Mouse (Mus musculus) lung, embryonic 14.5 days (tissue): ENCODE measurements around the gene Iqcf6. TPM values are rescaled to one million over a fixed set of nuclear protein-coding genes. Genes with fewer than 3 reads are reported as not detected.

Experiments
- ATAC-seq: fragments of 200-750 bp; cut with Nextera tagmentation; 2 replicates; pipeline ENCODE4 v1.8.0; 2017; ENCODE audit warnings: mild to moderate bottlenecking, moderate TSS enrichment, moderate library complexity; ENCODE audit not compliant: insufficient read depth
- DNase-seq: peaks from one replicate; pipeline ENCODE4 v3.0.0-alpha.2; 2015
- H3K27ac ChIP-seq: fragments of 300-500 bp; sonication (generic); 2 replicates; pipeline ENCODE4 v1.5.1; 2014; ENCODE audit warnings: low read depth, mild to moderate bottlenecking, moderate library complexity
- H3K27me3 ChIP-seq: fragments of 300-500 bp; sonication (generic); 2 replicates; pipeline ENCODE4 v1.6.1; 2014; ENCODE audit warnings: low read length, control low read depth; ENCODE audit not compliant: insufficient read depth
- H3K36me3 ChIP-seq: fragments of 300-500 bp; sonication (generic); 2 replicates; pipeline ENCODE4 v1.6.1; 2014; ENCODE audit warnings: control low read depth; ENCODE audit not compliant: insufficient read depth
- H3K4me1 ChIP-seq: fragments of 300-500 bp; sonication (generic); 2 replicates; pipeline ENCODE4 v1.6.1; 2014; ENCODE audit warnings: antibody characterized with exemption, control low read depth; ENCODE audit not compliant: insufficient read depth
- H3K4me2 ChIP-seq: fragments of 300-500 bp; sonication (generic); 2 replicates; pipeline ENCODE4 v1.6.1; 2014; ENCODE audit warnings: mild to moderate bottlenecking
- H3K4me3 ChIP-seq: fragments of 300-500 bp; sonication (generic); 2 replicates; pipeline ENCODE4 v1.5.1; 2014; ENCODE audit warnings: low read depth, low read length
- H3K9ac ChIP-seq: fragments of 300-500 bp; sonication (generic); 2 replicates; pipeline ENCODE4 v1.6.1; 2014
- H3K9me3 ChIP-seq: fragments of 300-500 bp; sonication (generic); 2 replicates; pipeline ENCODE4 v1.6.1; 2016; ENCODE audit warnings: low read depth, low read length, control low read depth
- CTCF ChIP-seq: IDR thresholded peaks from 2 replicates; pipeline ENCODE4 v1.5.1; 2016; ENCODE audit warnings: antibody characterized with exemption, low read depth
- WGBS: fragments of 180-500 bp; shearing (Covaris S2); extraction: QIAGEN DNeasy Blood & Tissue Kit; methylation state at CpG from one replicate; pipeline ENCODE4 v1.1.7; 2014; 5-methylcytosine and 5-hydroxymethylcytosine counted together
- polyA plus RNA-seq: library from polyadenylated mRNA; unstranded; fragments of >200 nt; fragmentation: Nextera tagmentation; extraction: Ambion mirVana; gene quantifications from 2 replicates; pipeline ENCODE4 v1.2.1, GENCODE M21; 2014

Iqcf6 gene
- polyA plus RNA-seq, 1 experiment from 2014 or later = not detected

DNA sequence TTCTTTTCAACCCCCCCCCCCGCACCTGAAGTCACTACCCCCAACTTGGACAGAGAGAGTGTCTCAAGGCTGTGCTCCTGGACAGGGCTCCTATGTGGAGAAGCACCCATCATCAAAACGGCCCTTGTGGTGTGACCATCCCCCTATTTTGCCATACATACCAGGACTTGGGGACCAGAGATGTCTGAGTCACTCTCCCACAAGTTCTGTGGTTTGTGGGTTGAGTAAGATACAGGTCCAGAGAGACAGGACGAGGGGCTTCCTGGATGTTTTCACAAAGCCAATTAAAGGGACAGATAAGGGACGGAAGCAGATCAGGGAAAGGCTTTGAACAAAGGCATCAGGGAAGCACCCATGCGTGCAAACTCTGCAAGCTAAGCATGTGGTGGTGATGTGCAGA, 15.0 kb downstream of the Iqcf6 start:
- 46% methylated on average over 5 of the region's 5 CpGs for WGBS
- no peak overlapping the region for H3K4me2 ChIP-seq
- no peak overlapping the region for H3K4me3 ChIP-seq
- H3K9me3 ChIP-seq = no peaks in the 10 kb centered on the region
- no peaks in the 10 kb centered on the region for H3K4me1 ChIP-seq
- ATAC-seq = no peak
- no peak overlapping the region for H3K27ac ChIP-seq
- no peaks in the 10 kb centered on the region for H3K27me3 ChIP-seq
- no peak for TF ChIP-seq CTCF
- no peak for DNase-seq
- H3K36me3 ChIP-seq = no peaks in the 10 kb centered on the region
- no peak overlapping the region for H3K9ac ChIP-seq

DNA sequence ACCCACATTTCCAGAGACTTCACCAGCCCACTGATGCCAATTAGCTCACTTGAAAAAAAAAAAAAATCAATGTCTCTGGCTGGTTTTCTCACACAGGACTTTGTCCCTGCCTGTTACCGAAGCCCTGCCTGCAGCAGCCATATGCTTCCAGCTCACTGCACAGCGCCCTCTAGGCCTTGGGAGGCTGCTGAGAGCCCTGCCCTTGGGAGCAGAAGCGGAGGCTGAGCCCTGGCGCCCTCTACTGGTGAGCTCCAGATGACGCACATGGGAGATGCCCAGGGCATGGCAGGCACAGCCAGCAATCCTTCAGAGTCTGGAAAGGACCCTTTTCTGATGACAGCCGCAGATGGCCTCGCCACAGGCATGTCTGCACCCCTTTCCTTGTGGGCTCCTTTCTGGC, 16.7 kb downstream of the Iqcf6 start:
- no peak overlapping the region for H3K27ac ChIP-seq
- H3K9ac ChIP-seq = no peak overlapping the region
- peak; percentile 81 for DNase-seq
- TF ChIP-seq CTCF = peak; percentile 91
- no peak overlapping the region for H3K4me2 ChIP-seq
- no peak overlapping the region for H3K4me3 ChIP-seq
- H3K36me3 ChIP-seq = no peaks in the 10 kb centered on the region
- H3K9me3 ChIP-seq = no peaks in the 10 kb centered on the region
- ATAC-seq = no peak
- 35% methylated on average over 7 of the region's 7 CpGs for WGBS
- no peaks in the 10 kb centered on the region for H3K27me3 ChIP-seq
- no peaks in the 10 kb centered on the region for H3K4me1 ChIP-seq

DNA sequence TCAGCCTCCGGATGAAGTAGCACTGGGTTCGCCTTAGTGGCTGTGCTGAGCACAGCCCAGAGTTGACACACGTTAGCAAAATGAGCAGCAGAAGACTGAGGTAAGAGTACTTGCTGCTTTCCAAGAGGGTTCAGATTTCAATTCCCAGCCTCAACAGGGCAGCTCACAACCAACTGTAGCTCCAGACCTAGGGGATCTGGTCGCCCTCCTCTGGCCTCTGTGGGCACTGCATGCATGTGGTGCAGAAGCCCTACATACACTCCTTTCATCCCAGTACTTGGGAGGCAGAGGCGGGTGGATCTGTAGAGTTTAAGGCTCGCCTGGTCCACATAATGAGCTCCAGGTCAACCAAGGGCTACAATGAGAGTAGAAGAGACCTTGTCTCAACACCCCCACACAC, 17.4 kb downstream of the Iqcf6 start:
- Histone ChIP-seq H3K27me3 (no peaks in the 10 kb centered on the region), H3K36me3 (no peaks in the 10 kb centered on the region), H3K4me2 (no peak overlapping the region), H3K9ac (no peak overlapping the region), H3K27ac (no peak overlapping the region), H3K4me3 (no peak overlapping the region), H3K9me3 (no peaks in the 10 kb centered on the region), H3K4me1 (no peaks in the 10 kb centered on the region)
- 61% methylated on average over 6 of the region's 6 CpGs for WGBS
- DNase-seq = peak; percentile 6
- ATAC-seq = no peak
- TF ChIP-seq CTCF = peak; percentile 35

GRCm38 (mm10) chr9:106645684-106646271, 19.4 kb downstream of the Iqcf6 start:
- DNase-seq (no peak), ATAC-seq (no peak)
- no peak overlapping the region for H3K4me3 ChIP-seq
- no peaks in the 10 kb centered on the region for H3K9me3 ChIP-seq
- H3K27ac ChIP-seq = no peak overlapping the region
- no peaks in the 10 kb centered on the region for H3K4me1 ChIP-seq
- H3K27me3 ChIP-seq = no peaks in the 10 kb centered on the region
- H3K36me3 ChIP-seq = no peaks in the 10 kb centered on the region
- 70% methylated on average over 9 of the region's 9 CpGs for WGBS
- H3K4me2 ChIP-seq = no peak overlapping the region
- H3K9ac ChIP-seq = no peak overlapping the region
- no peak for TF ChIP-seq CTCF

DNA sequence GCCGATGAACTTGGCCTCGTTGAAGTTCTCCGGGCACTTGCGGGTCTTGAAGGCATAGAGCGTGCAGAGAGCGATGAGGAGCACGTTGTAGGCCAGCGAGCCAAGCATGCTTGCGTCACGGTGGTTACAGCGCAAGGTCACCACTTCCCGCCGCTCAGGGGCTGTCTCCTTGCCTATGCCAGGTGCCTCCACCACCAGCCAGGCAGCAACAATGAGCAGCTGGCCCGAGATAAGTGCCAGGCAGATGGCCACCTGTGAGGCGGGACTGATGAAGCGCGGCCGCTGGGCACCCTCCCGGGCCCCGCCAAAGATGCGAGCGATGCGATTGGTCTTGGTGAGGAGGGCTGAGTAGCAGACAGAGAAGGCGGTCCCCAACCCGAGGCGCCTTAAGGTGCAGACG, 20.8 kb downstream of the Iqcf6 start:
- Histone ChIP-seq H3K27me3 (no peaks in the 10 kb centered on the region), H3K4me3 (no peak overlapping the region), H3K9ac (no peak overlapping the region), H3K4me2 (no peak overlapping the region), H3K27ac (no peak overlapping the region), H3K9me3 (no peaks in the 10 kb centered on the region), H3K36me3 (no peaks in the 10 kb centered on the region), H3K4me1 (no peaks in the 10 kb centered on the region)
- ATAC-seq = no peak
- no peak for DNase-seq
- WGBS = 59% methylated on average over 27 of the region's 27 CpGs
- TF ChIP-seq CTCF = no peak

DNA sequence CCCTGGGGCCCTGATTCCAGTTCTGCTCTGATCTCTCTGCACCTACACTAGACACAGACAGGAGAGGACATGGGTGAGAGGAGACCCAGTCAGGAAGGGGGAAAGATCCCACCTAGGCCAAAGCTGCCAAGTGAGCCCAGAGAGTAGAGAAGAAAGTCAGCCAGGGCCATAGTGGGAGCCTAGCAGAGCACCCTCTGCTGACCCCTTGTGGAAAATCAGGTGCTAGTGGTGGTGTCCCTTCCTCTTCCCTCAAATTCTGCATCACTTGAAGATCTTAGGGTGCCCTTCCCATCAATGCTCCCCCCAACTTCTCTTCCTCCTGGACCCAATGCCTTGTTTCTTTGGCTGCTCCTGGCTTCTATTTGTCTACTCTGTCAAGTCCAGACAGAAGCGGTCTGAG, 26.3 kb downstream of the Iqcf6 start:
- Histone ChIP-seq H3K36me3 (no peaks in the 10 kb centered on the region), H3K4me1 (no peaks in the 10 kb centered on the region), H3K9ac (no peak overlapping the region), H3K27ac (no peak overlapping the region), H3K4me2 (no peak overlapping the region), H3K27me3 (peaks cover 20% of the 10 kb centered on the region; the same call in 1 of the 2 replicates), H3K9me3 (no peaks in the 10 kb centered on the region), H3K4me3 (no peak overlapping the region)
- DNase-seq (no peak), ATAC-seq (no peak)
- peak; percentile 41 for TF ChIP-seq CTCF
- WGBS = 59% methylated on average over 1 of the region's 1 CpGs

DNA sequence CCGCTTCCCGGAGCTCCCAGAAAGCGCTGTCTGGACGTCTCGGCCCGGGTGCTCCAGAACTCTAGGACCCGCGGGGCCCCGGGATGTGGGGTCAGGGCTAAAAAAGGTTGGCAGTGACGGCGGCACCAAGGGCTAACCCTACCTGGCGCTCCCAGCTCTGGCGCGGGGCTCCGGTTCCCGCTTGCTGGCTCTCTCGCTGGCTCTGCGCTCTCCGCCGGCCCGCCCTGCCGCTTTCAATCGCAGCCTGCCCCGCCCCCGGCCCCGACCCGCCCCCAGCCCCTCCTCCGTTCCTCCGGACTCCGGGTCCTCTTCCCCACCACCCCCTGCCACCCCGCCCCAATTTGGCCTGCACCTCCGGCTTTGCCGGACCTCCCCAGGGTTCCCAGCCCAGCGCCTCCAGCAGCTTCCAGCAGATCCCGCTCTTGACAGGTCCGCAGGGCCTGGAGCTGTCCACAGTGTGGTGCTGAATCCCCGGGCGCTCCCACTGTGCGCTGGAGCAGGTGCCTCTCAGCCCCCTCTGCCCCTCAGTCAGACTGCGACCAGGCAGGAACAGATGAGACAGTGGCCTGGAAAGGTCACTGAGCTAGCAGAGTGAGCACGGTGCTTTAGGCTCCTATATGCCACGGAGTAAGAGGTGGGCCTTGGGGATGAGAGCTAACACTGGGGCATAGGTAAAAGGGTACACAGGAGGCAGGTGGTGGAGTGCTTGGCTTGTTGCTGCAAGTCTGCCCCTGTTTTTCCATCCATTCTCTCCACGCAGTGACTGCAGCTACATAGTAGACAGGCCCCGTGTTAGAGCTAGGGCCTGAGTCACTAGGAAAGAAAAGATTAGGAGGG, 29.7 kb downstream of the Iqcf6 start, which contains the start of gene Grm2:
Gene Grm2 (minus strand): TSS at position 199 of the 837 bp plus-strand sequence.
- ATAC-seq (peak; percentile 89), DNase-seq (peak; percentile 91)
- Histone ChIP-seq H3K9me3 (no peaks in the 10 kb centered on the region), H3K9ac (no peak within 1 kb of the TSS), H3K36me3 (peaks cover 21% of the 10 kb centered on the region; the same call in 1 of the 2 replicates), H3K4me2 (peak within 1 kb of the TSS; percentile 58), H3K4me3 (peak within 1 kb of the TSS; percentile 27), H3K27me3 (peaks cover 20% of the 10 kb centered on the region; the same call in 1 of the 2 replicates), H3K4me1 (no peaks in the 10 kb centered on the region), H3K27ac (no peak within 1 kb of the TSS)
- 2% methylated on average over 39 of the region's 44 CpGs for WGBS
- TF ChIP-seq CTCF = no peak
